Mouse (Mus musculus): Measurements from ENCODE around the gene Apba2. TPM values are rescaled to one million over a fixed set of nuclear protein-coding genes. Genes with fewer than 3 reads are reported as not detected.

Gene Apba2
- polyA plus RNA-seq, 1 experiment = not detected

- TF ChIP-seq FLI1 (IDR thresholded peaks at IDR 0.05; ENCODE audit: low read length) (no peak), GATA1 (IDR thresholded peaks at IDR 0.05; ENCODE audit: borderline replicate concordance, low read length) (no peak)
- peaks cover 15% of the 10 kb centered on the region for H3K9me3 ChIP-seq
- no peak overlapping the region for H3K4me3 ChIP-seq (replicated peaks)
- no peaks in the 10 kb centered on the region for H3K27me3 ChIP-seq (replicated peaks)
- H3K4me1 ChIP-seq = no peaks in the 10 kb centered on the region
- no peaks in the 10 kb centered on the region for H3K36me3 ChIP-seq (replicated peaks; ENCODE audit: low read length)
Measured at GRCm38 (mm10) chr7:64610875-64611274, 109.4 kb downstream of the Apba2 start.

- Histone ChIP-seq H3K4me3 (replicated peaks) (no peak overlapping the region), H3K27me3 (replicated peaks) (no peaks in the 10 kb centered on the region), H3K9me3 (peaks cover 40% of the 10 kb centered on the region), H3K36me3 (replicated peaks; ENCODE audit: low read length) (no peaks in the 10 kb centered on the region), H3K4me1 (no peaks in the 10 kb centered on the region)
- TF ChIP-seq GATA1 (IDR thresholded peaks at IDR 0.05; ENCODE audit: borderline replicate concordance, low read length) = no peak
- no peak for TF ChIP-seq FLI1 (IDR thresholded peaks at IDR 0.05; ENCODE audit: low read length)
Measured at GRCm38 (mm10) chr7:64619261-64619660, 117.8 kb downstream of the Apba2 start.

GRCm38 (mm10) chr7:64626494-64626893, 125.0 kb downstream of the Apba2 start:
- TF ChIP-seq GATA1 (IDR thresholded peaks at IDR 0.05; ENCODE audit: borderline replicate concordance, low read length) (no peak), FLI1 (IDR thresholded peaks at IDR 0.05; ENCODE audit: low read length) (no peak)
- Histone ChIP-seq H3K27me3 (replicated peaks) (no peaks in the 10 kb centered on the region), H3K36me3 (replicated peaks; ENCODE audit: low read length) (no peaks in the 10 kb centered on the region), H3K4me3 (replicated peaks) (no peak overlapping the region), H3K9me3 (peaks cover 49% of the 10 kb centered on the region), H3K4me1 (no peaks in the 10 kb centered on the region)

- no peak for TF ChIP-seq FLI1 (IDR thresholded peaks at IDR 0.05; ENCODE audit: low read length)
- TF ChIP-seq GATA1 (IDR thresholded peaks at IDR 0.05; ENCODE audit: borderline replicate concordance, low read length) = no peak
- Histone ChIP-seq H3K27me3 (replicated peaks) (no peaks in the 10 kb centered on the region), H3K36me3 (replicated peaks; ENCODE audit: low read length) (no peaks in the 10 kb centered on the region), H3K4me1 (no peaks in the 10 kb centered on the region), H3K9me3 (peaks cover 45% of the 10 kb centered on the region), H3K4me3 (replicated peaks) (no peak overlapping the region)
Measured at GRCm38 (mm10) chr7:64627972-64628655, 126.6 kb downstream of the Apba2 start.

GRCm38 (mm10) chr7:64630697-64631096, 129.2 kb downstream of the Apba2 start:
- TF ChIP-seq FLI1 (IDR thresholded peaks at IDR 0.05; ENCODE audit: low read length) (no peak), GATA1 (IDR thresholded peaks at IDR 0.05; ENCODE audit: borderline replicate concordance, low read length) (no peak)
- no peaks in the 10 kb centered on the region for H3K36me3 ChIP-seq (replicated peaks; ENCODE audit: low read length)
- no peaks in the 10 kb centered on the region for H3K4me1 ChIP-seq
- H3K4me3 ChIP-seq (replicated peaks) = no peak overlapping the region
- no peaks in the 10 kb centered on the region for H3K27me3 ChIP-seq (replicated peaks)
- H3K9me3 ChIP-seq = peaks cover 50% of the 10 kb centered on the region

- Histone ChIP-seq H3K27me3 (replicated peaks) (no peaks in the 10 kb centered on the region), H3K9me3 (peaks cover 52% of the 10 kb centered on the region)
- no peak for TF ChIP-seq GATA1 (IDR thresholded peaks at IDR 0.05; ENCODE audit: borderline replicate concordance, low read length)
- TF ChIP-seq FLI1 (IDR thresholded peaks at IDR 0.05; ENCODE audit: low read length) = no peak
Measured at GRCm38 (mm10) chr7:64631131-64631530, 129.6 kb downstream of the Apba2 start.

GRCm38 (mm10) chr7:64631781-64632351, 130.4 kb downstream of the Apba2 start:
- no peak for TF ChIP-seq FLI1 (IDR thresholded peaks at IDR 0.05; ENCODE audit: low read length)
- TF ChIP-seq GATA1 (IDR thresholded peaks at IDR 0.05; ENCODE audit: borderline replicate concordance, low read length) = no peak
- peaks cover 51% of the 10 kb centered on the region for H3K9me3 ChIP-seq
- no peaks in the 10 kb centered on the region for H3K36me3 ChIP-seq (replicated peaks; ENCODE audit: low read length)
- no peaks in the 10 kb centered on the region for H3K27me3 ChIP-seq (replicated peaks)
- H3K4me3 ChIP-seq (replicated peaks) = no peak overlapping the region
- H3K4me1 ChIP-seq = no peaks in the 10 kb centered on the region

More at GRCm38 (mm10) chr7:64631131-64631530, 129.6 kb downstream of the Apba2 start:
- H3K4me3 ChIP-seq (replicated peaks) = no peak overlapping the region
- no peaks in the 10 kb centered on the region for H3K36me3 ChIP-seq (replicated peaks; ENCODE audit: low read length)
- no peaks in the 10 kb centered on the region for H3K4me1 ChIP-seq

GRCm38 (mm10) chr7:64633182-64633581, 131.7 kb downstream of the Apba2 start:
- TF ChIP-seq GATA1 (IDR thresholded peaks at IDR 0.05; ENCODE audit: borderline replicate concordance, low read length) (no peak), FLI1 (IDR thresholded peaks at IDR 0.05; ENCODE audit: low read length) (no peak)
- no peaks in the 10 kb centered on the region for H3K27me3 ChIP-seq (replicated peaks)
- H3K36me3 ChIP-seq (replicated peaks; ENCODE audit: low read length) = no peaks in the 10 kb centered on the region
- peaks cover 50% of the 10 kb centered on the region for H3K9me3 ChIP-seq
- no peak overlapping the region for H3K4me3 ChIP-seq (replicated peaks)
- H3K4me1 ChIP-seq = no peaks in the 10 kb centered on the region

- no peaks in the 10 kb centered on the region for H3K4me1 ChIP-seq
- no peaks in the 10 kb centered on the region for H3K27me3 ChIP-seq (replicated peaks)
- H3K9me3 ChIP-seq = peaks cover 52% of the 10 kb centered on the region
- TF ChIP-seq FLI1 (IDR thresholded peaks at IDR 0.05; ENCODE audit: low read length) (no peak), GATA1 (IDR thresholded peaks at IDR 0.05; ENCODE audit: borderline replicate concordance, low read length) (no peak)
- H3K4me3 ChIP-seq (replicated peaks) = no peak overlapping the region
- no peaks in the 10 kb centered on the region for H3K36me3 ChIP-seq (replicated peaks; ENCODE audit: low read length)
Measured at GRCm38 (mm10) chr7:64633916-64634315, 132.4 kb downstream of the Apba2 start.

- Histone ChIP-seq H3K4me1 (no peaks in the 10 kb centered on the region), H3K9me3 (peaks cover 52% of the 10 kb centered on the region), H3K4me3 (replicated peaks) (no peak overlapping the region), H3K36me3 (replicated peaks; ENCODE audit: low read length) (no peaks in the 10 kb centered on the region), H3K27me3 (replicated peaks) (no peaks in the 10 kb centered on the region)
- TF ChIP-seq GATA1 (IDR thresholded peaks at IDR 0.05; ENCODE audit: borderline replicate concordance, low read length) (no peak), FLI1 (IDR thresholded peaks at IDR 0.05; ENCODE audit: low read length) (no peak)
Measured at GRCm38 (mm10) chr7:64634482-64634881, 133.0 kb downstream of the Apba2 start.
